22 mouse cellular contexts compared by ENCODE assay signal in genomic region chr2:126540390-126540925, GRCm38 (mm10). TPM values are rescaled to one million over a fixed set of nuclear protein-coding genes. Genes with fewer than 3 reads are reported as not detected.
DNase-seq lines count a peak whose midpoint lies in the region; ATAC-seq and TF ChIP-seq lines count a peak whose summit lies in the region.
"Had no signal": no experiment of that assay in that cellular context is flagged by ENCODE, and none has a peak within 500 bp of the region (broad histone marks: within the 10 kb centered on the region; RNA-seq: fewer than 3 reads in every experiment).

No protein-coding gene starts in this region.

- H3K4me1 ChIP-seq in kidney, adult 2 months (ENCODE audit: control insufficient read depth, insufficient read depth, low read length) = peaks cover 35% of the 10 kb centered on the region
- H3K4me1 ChIP-seq in kidney, embryonic 16.5 days (ENCODE audit: insufficient read depth, low read length) = no peaks in the 10 kb centered on the region
- H3K4me1 ChIP-seq: embryonic facial prominence, embryonic 12.5 days; forebrain, embryonic 12.5 days had no signal

- WGBS in kidney, adult 2 months = 36% methylated on average over 6 of the region's 6 CpGs
- 68% methylated on average over 6 of the region's 6 CpGs for WGBS in kidney, embryonic 16.5 days

- peak; percentile 91 for ATAC-seq in kidney, embryonic 16.5 days (ENCODE audit: low FRiP score, low TSS enrichment)
- no peak for ATAC-seq in activated CD4-positive, CD25-positive, alpha-beta regulatory T cell, adult 4 months
- ATAC-seq: forebrain, embryonic 16.5 days had no signal

- H3K4me3 ChIP-seq in kidney, adult 2 months (ENCODE audit: insufficient read depth, low read depth, low read length) = no peak overlapping the region
- no peak overlapping the region for H3K4me3 ChIP-seq in kidney, embryonic 16.5 days (ENCODE audit: low read length)
- H3K4me3 ChIP-seq: embryonic facial prominence, embryonic 12.5 days; forebrain, embryonic 12.5 days; heart, embryonic 13.5 days had no signal

- H3K9me3 ChIP-seq in kidney, embryonic 16.5 days (ENCODE audit: low read length) = no peaks in the 10 kb centered on the region
- H3K9me3 ChIP-seq: embryonic facial prominence, embryonic 12.5 days; forebrain, embryonic 12.5 days; heart, embryonic 13.5 days had no signal

- no peaks in the 10 kb centered on the region for H3K36me3 ChIP-seq in kidney, adult 2 months (ENCODE audit: control insufficient read depth, insufficient read depth, low read length)
- no peaks in the 10 kb centered on the region for H3K36me3 ChIP-seq in kidney, embryonic 16.5 days (ENCODE audit: insufficient read depth, low read length)
- H3K36me3 ChIP-seq: embryonic facial prominence, embryonic 12.5 days; forebrain, embryonic 12.5 days; heart, embryonic 13.5 days had no signal

- no peak overlapping the region for H3K9ac ChIP-seq in kidney, embryonic 16.5 days (replicated peaks; ENCODE audit: low read length)
- H3K9ac ChIP-seq: embryonic facial prominence, embryonic 12.5 days; forebrain, embryonic 12.5 days; heart, embryonic 13.5 days; hindbrain, embryonic 14.5 days had no signal

- no peak for TF ChIP-seq CTCF in kidney, adult 2 months (conservative IDR thresholded peaks at IDR 0.05; ENCODE audit: insufficient read depth, insufficient read length, low read depth, low read length)

- TF ChIP-seq POLR2A in kidney, adult 2 months (IDR thresholded peaks at IDR 0.05; ENCODE audit: low read depth, low read length) = no peak

- DNase-seq in heart, adult 11 months = peak; percentile 64
- DNase-seq in heart, postnatal 4 days = no peak
- DNase-seq in kidney, adult 2 months = peak; percentile 95
- DNase-seq in kidney, postnatal 25 days = peak; percentile 65 to 92
- DNase-seq in spleen, adult 18-20 months = no peak
- no peak for DNase-seq in right cerebral cortex, postnatal 25 days
- DNase-seq: adrenal gland, postnatal 14 days; cerebellum, adult 11-12 months; cerebellum, adult 9-10 months; cerebellum, postnatal 25 days; gastrocnemius, postnatal 14 days; heart, postnatal 10 days had no signal

- no peak overlapping the region for H3K4me2 ChIP-seq in kidney, embryonic 16.5 days (replicated peaks; ENCODE audit: low read depth, low read length)
- H3K4me2 ChIP-seq: embryonic facial prominence, embryonic 12.5 days; forebrain, embryonic 12.5 days; heart, embryonic 13.5 days; hindbrain, embryonic 14.5 days had no signal

- peak overlapping the region; percentile 91 for H3K27ac ChIP-seq in kidney, adult 2 months (ENCODE audit: insufficient read depth, low read depth, low read length)
- H3K27ac ChIP-seq in kidney, embryonic 16.5 days (ENCODE audit: low read length) = 0 out of 2 replicates have a peak overlapping the region, but pooled peaks have one; percentile 7
- H3K27ac ChIP-seq: embryonic facial prominence, embryonic 12.5 days; forebrain, embryonic 12.5 days; heart, embryonic 13.5 days; hindbrain, embryonic 14.5 days had no signal

- no peaks in the 10 kb centered on the region for H3K27me3 ChIP-seq in kidney, adult 2 months (replicated peaks; ENCODE audit: control insufficient read depth, insufficient read depth, low read length)
- no peaks in the 10 kb centered on the region for H3K27me3 ChIP-seq in kidney, embryonic 16.5 days (ENCODE audit: insufficient read depth, low read length)
- H3K27me3 ChIP-seq: embryonic facial prominence, embryonic 12.5 days; forebrain, embryonic 12.5 days had no signal

RNA-seq across cellular contexts. Expression of gene Slc27a2, which starts 11.7 kb away (rescaled TPM):
- total RNA-seq in heart, postnatal 4 days (2021) = not detected
- 1,333 and 1,911 TPM in 2 replicates for polyA plus RNA-seq in kidney, adult 2 months (2012; rRNA removed)
- 69.6 and 80.9 TPM in 2 replicates for polyA plus RNA-seq in kidney, embryonic 16.5 days (2015; fragmentation: Nextera tagmentation; extraction: Ambion mirVana)
- polyA plus RNA-seq in activated CD4-positive, CD25-positive, alpha-beta regulatory T cell, adult 4 months (2017; shearing (Covaris generic)) = not detected
- total RNA-seq: MEL had no signal
- polyA plus RNA-seq: C2C12 had no signal

RNA-seq across cellular contexts. Expression of gene Atp8b4, which starts 40.0 kb away (rescaled TPM):
- under 1 TPM; 0.29 to 0.36 TPM for total RNA-seq in heart, postnatal 4 days (2021)
- polyA plus RNA-seq in kidney, adult 2 months (2012; rRNA removed) = 0.81 and 0.97 TPM in 2 replicates
- 0.18 and 0.21 TPM in 2 replicates for polyA plus RNA-seq in kidney, embryonic 16.5 days (2015; fragmentation: Nextera tagmentation; extraction: Ambion mirVana)
- polyA plus RNA-seq in activated CD4-positive, CD25-positive, alpha-beta regulatory T cell, adult 4 months (2017; shearing (Covaris generic)) = 1 to 10 TPM; 1.4 to 2.8 TPM
- total RNA-seq: MEL had no signal
- polyA plus RNA-seq: cortical plate, adult 2 months; forebrain, embryonic 16.5 days had no signal

Comparison
In these comparisons a context has a peak if more than half of its experiments do, and no peak if none do; other contexts are left out.
1. DNase-seq: peak in heart, adult 11 months (single experiment), kidney, adult 2 months (single experiment) and kidney, postnatal 25 days (2 of 2); none in heart, postnatal 4 days (single experiment), spleen, adult 18-20 months (0 of 2) and right cerebral cortex, postnatal 25 days (single experiment).
2. RNA of gene Slc27a2, which starts 11.7 kb away (polyA plus RNA-seq): 1,333 to 1,911 TPM in kidney, adult 2 months and 69.6 to 80.9 TPM in kidney, embryonic 16.5 days; not detected in activated CD4-positive, CD25-positive, alpha-beta regulatory T cell, adult 4 months; every median in the first group is over 10 times any median in the second.